Mouse (Mus musculus) CD4-positive helper T cell, adult 2 months (primary cell): ENCODE measurements around the gene Prom1.

Experiments
- DNase-seq: peaks from one replicate; pipeline ENCODE4 v3.0.0-alpha.2; 2012; ENCODE audit warnings: low read depth, missing footprints, low spot score

The Prom1 gene

DNA sequence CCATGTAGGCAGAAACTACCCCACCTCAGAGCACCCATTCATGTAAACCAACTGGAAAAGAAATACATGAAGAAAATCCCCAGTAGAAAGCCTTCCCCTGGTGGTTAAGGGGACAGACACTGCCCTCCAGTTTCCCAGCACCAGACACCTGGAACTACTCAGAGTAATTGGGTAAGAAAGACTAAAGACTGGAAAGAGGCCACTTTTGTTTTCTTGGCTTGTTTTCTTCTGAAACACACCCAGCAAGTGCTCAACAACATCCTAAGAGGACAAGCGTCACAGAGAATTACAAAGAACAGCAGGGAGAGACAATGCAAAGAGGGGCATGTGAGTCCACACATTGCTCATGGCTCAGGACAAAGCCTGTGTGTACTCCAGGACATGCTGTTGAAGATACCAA is 20.7 kb downstream of the Prom1 start:
- no peak for DNase-seq

DNA sequence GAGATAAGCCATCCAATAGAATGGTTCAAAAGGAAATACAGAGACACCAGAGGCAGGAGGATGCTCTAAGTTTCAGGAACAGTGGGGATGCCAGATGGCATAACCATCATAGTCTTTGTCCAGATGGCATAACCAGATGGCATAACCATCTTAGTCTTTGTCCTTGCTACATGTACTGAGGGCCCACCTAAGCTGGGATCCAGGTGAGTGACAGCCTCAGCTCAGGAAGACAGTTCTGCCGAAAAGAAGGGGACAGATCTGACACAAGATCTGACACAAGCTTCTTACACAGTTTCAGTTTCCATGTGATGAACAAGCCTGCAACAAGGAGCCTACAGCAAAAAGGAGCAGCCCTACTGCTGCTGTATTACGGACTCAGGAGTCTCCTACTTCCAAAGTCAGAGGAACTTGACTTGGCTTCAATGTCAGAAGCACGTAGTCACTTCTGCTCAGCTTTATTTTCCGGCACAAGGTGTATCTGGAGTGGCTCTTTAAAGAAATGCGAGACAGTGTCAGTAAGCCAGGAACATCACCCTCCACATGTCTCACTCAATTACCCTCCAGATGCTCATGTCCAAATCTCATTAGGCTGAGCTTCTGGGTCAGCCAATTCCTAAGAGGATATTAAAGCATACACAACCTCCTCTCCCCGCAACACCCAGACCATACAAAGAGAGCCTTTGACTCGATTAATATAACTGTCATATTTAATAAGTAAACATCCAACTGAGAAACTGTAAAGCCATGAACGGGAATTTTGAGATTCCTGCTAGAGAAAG is 21.4 kb downstream of the Prom1 start:
- DNase-seq = no peak

- DNase-seq = no peak
Measured at GRCm38 (mm10) chr5:44075432-44075831, 26.4 kb downstream of the Prom1 start.

DNA sequence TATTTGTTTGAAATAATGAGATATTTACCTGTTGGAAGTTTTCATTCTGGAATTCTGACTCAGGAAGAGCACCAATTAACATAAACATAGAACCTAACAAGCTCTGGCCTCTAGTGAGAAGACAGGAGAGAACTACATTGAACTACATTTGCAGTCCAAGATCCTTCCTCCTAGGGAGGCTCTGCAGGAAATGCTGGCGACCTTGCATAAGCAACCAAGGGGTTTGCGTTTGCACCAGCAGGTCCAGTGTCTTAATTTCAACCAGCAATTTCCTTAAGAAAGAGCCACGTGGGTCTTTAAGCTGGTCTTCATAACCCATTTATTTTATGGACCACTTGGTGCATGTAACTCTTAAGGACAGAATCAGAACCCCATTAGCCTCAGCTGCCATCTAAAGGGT is 28.2 kb downstream of the Prom1 start:
- DNase-seq = no peak

DNA sequence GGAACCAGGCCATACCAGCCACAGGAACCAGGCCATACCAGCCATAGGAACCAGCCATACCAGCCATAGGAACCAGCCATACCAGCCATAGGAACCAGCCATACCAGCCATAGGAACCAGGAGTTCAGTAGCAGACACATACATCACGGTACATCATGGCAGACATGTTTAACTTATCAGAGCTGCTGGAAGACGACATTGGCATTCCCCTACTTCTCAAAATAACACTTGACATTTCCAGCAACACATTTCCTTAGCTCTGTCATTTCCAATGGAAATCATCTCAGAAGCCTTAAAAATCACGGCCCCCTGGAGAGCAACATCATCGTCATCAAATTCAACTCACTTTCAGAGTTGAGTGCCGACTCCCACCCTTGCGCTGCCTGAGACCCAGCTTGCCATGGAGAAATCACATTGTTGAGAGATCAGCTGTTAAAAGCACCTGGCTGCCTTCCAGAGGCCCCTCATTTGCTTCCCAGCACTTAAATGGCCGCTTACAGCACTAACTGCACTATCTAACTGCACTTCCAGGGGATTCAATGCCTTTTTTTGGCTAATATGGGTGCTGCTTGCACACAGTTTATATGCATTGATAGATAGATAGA is 31.2 kb downstream of the Prom1 start:
- no peak for DNase-seq

DNA sequence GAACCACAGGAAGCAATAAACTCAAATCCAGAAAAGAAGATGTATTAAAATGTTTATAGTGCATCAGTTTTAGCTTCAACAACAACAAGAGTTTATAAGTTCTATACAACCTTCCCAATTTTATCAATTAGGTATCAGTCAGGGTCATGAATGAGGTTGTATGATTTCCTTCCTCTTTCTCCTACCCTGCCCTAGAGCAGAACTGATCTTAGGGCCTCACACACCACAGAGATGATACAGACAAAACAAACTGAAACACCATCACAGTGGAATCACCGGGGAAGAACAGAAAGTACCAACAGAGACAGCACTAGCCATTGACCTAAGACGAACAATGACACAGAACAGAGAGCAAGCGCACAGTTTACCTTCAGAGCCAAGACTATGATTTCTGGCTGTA is 43.6 kb downstream of the Prom1 start:
- no peak for DNase-seq

DNA sequence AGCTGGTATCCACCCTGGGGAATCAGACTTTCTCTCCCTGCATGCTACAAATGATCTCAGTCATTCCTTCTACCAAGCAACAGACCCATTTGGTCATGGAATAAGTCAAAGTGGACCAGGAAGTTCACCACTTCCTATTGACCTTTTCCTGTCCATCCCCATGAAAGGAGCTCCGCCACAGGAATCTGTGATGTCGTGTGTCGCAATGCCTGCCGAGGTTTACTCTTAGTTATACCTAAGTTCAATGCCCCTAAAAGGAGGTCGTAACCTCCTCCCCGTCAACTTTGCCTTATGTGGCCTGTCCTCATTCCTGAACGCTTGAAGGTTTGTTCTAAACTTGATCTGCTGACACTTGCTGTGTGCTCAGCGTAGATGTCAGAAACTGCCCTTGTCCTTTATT is 51.6 kb downstream of the Prom1 start:
- DNase-seq = no peak

- DNase-seq = no peak
Measured at GRCm38 (mm10) chr5:44049395-44049976, 52.3 kb downstream of the Prom1 start.

GRCm38 (mm10) chr5:44048568-44049363 is 53.1 kb downstream of the Prom1 start:
- peak; percentile 31 for DNase-seq

DNA sequence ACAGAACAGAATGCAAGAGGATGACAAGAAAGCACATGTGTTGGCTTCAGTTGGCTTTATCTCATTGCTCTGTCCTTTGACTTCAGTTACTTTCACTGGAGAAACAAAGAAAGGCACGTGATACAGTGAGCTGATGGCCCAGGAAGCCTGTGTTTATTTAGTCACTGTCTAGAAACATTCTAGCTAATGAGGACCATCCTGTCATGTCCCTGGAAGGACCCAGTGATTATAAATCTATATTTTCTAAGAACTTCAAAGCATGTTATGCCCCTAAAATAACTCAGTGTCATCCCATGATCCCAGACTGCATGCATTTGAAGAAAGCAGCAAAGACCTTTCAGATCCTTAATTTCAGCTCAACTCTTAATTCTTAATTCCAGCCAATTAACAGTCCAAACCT is 60.1 kb downstream of the Prom1 start:
- DNase-seq = no peak

- no peak for DNase-seq
Measured at GRCm38 (mm10) chr5:44041056-44041455, 60.8 kb downstream of the Prom1 start.

DNA sequence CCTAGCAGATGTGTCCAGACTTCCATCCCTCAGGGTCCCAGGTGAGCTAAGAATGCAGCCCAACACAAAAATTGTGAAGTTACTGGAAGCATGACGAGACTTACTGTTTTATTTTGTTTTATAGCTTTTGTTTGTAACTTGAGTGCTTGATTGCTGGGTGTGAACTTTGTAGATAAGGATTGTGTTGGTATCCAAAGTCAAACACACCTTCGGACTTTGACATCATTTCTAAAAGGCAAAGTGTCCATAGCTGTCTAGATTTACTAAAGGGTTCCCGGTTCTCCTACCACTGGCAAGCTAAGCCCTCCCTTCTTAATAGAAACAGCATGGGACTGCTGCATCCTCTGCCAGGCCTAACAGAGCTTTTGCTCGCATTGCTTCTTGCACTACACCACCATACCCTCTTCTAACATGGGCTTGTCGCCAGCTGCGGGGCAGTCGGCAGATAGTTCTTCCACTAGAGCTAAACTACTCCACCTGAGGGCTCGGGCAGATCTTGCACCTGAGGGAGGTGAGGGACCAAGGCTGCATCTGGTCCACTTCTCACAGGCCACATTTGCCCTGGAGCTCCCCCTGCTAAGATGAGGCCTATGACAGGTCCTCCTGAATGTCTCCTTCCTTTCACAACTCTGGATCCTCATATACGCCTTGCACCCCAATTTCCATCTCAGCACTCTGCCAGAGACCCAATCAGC is 103.4 kb downstream of the Prom1 start:
- no peak for DNase-seq

GRCm38 (mm10) chr5:43997626-43998025 is 104.2 kb downstream of the Prom1 start:
- DNase-seq = no peak

- no peak for DNase-seq
Measured at GRCm38 (mm10) chr5:43996162-43996561, 105.7 kb downstream of the Prom1 start.

DNA sequence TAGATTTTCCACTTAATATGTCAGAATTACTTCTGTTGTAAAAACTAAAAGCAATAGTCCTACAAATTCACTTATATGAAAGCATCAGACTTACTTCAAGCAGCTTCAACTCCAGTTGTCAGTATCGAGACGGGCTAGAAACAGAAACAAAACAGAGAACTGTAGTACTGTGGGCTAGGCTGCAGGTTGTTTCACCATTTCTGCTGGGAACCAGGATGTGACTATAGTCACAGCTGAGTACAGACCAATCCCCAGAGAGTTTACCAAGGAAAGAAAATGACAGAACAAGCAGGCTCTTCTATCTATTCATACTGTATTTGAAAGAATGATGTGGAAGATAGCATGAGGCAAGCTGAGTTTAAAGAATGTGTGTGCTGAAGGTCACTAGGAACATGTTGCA is 106.9 kb downstream of the Prom1 start:
- no peak for DNase-seq

DNA sequence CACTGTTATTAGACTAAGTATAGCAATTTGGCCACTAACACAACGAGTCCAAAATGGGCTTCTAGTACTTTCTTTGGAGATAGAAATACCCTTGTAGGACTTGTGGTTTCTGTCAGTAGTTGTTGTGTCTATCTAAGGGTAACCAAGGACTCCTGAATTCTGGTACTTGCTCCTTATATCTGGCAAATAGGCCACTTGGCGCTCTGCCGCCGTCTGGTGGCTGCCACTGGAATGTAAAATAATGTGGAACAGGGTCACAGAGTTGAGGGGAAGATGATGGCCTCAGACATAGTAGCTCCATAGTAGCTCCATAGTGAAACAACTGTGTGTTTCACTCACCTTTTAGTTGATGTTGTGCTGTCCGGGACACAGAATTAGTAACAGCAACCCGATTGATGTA is 111.5 kb downstream of the Prom1 start:
- peak; percentile 54 for DNase-seq

DNA sequence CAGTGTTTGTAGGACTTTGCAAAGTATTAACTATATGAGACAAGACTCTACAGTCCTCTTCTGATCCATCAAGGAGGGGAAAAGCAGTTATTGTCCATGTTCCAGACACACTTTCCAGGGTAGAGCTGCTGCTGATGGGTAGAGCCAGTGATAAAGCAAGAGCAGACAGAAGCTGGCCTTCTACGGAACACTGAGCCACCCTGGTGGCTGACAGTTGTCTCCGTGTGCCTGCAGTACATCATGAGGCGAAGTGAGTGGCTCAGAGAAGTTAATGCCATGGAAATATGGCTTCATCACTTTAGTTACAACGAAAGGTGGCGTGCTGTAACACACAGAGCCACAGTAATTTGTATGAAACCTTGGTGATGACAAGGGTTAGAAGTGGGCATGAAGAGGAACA is 112.8 kb downstream of the Prom1 start:
- DNase-seq = peak; percentile 4

GRCm38 (mm10) chr5:43986212-43986611 is 115.6 kb downstream of the Prom1 start:
- no peak for DNase-seq

DNA sequence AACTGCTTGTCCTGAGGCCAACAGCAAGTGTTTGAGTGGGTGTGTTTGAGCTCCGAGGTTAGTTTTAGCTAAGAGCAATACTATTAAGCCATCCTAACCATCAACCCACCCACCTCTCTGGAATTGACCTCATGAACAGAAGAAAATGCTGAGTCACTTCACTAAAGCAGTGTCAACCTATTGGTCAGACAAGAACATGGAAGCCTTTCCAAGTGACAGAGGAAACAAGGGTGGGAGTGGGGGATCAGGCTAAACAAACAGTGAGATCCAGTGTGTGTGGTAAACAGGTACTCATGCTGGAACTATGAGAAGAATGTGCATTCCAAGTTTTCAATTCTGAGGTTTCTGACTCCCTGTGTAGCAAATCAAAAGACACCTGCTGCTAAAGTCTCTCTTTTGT is 118.9 kb downstream of the Prom1 start:
- no peak for DNase-seq

GRCm38 (mm10) chr5:43981620-43982019 is 120.2 kb downstream of the Prom1 start, which contains the start of gene Fgfbp1:
Fgfbp1 (minus strand) TSS chr5:43981779.
- no peak for DNase-seq

- DNase-seq = no peak
Measured at GRCm38 (mm10) chr5:43980397-43980796, 121.4 kb downstream of the Prom1 start.
